Comparison of ENCODE assay signal across 8 mouse cellular contexts in genomic region chr11:83439426-83440060, GRCm38 (mm10). TPM values are rescaled to one million over a fixed set of nuclear protein-coding genes. Genes with fewer than 3 reads are reported as not detected.
DNase-seq lines count a peak whose midpoint lies in the region; ATAC-seq and TF ChIP-seq lines count a peak whose summit lies in the region.

No protein-coding gene starts in this region.

- peak overlapping the region; percentile 73 for H3K4me3 ChIP-seq in heart, embryonic 13.5 days
- peak overlapping the region in 1 of 2 experiments; percentile 82; a peak in 2 of 4 replicates for H3K4me3 ChIP-seq in MEL (ENCODE audit: control insufficient read depth in 1 of 2, insufficient read depth in 1 of 2, low read depth in 2 of 2, low read length in 2 of 2)
- peak overlapping the region; percentile 71 for H3K4me3 ChIP-seq in hindbrain, embryonic 15.5 days
- no peak overlapping the region for H3K4me3 ChIP-seq in midbrain, embryonic 11.5 days (ENCODE audit: low read depth, low read length)

- no peak for TF ChIP-seq EP300 in MEL (IDR thresholded peaks at IDR 0.05; ENCODE audit: low read depth in 1 of 2, low read length in 2 of 2)

- no peak for TF ChIP-seq RAD21 in MEL (IDR thresholded peaks at IDR 0.05; ENCODE audit: low read depth, low read length)

- peak overlapping the region; percentile 83 for H3K9ac ChIP-seq in heart, embryonic 13.5 days
- H3K9ac ChIP-seq in MEL (ENCODE audit: control insufficient read depth, low read depth, low read length, poor library complexity, severe bottlenecking): no peak overlapping the region
- 0 out of 2 replicates have a peak overlapping the region, but pooled peaks have one; percentile 61 for H3K9ac ChIP-seq in hindbrain, embryonic 15.5 days
- H3K9ac ChIP-seq in midbrain, embryonic 11.5 days (ENCODE audit: low read length): no peak overlapping the region; the same call in 1 of the 2 replicates

- peak overlapping the region; percentile 96 for H3K4me2 ChIP-seq in heart, embryonic 13.5 days
- peak overlapping the region; percentile 93 for H3K4me2 ChIP-seq in hindbrain, embryonic 15.5 days
- H3K4me2 ChIP-seq in midbrain, embryonic 11.5 days: peak overlapping the region; percentile 91

- TF ChIP-seq POLR2A in MEL (IDR thresholded peaks at IDR 0.05; ENCODE audit: control insufficient read depth in 1 of 2, insufficient read depth in 1 of 2, low read depth in 1 of 2, low read length in 2 of 2, poor library complexity in 1 of 2): no peak

- no peak for TF ChIP-seq CTCF in MEL (IDR thresholded peaks at IDR 0.05 in 2 of 3, conservative IDR thresholded peaks at IDR 0.05 in 1 of 3; ENCODE audit: control insufficient read depth in 1 of 3, insufficient read depth in 1 of 3, low read depth in 2 of 3, low read length in 3 of 3, poor library complexity in 1 of 3, severe bottlenecking in 1 of 3)

- ATAC-seq in heart, embryonic 13.5 days (ENCODE audit: extremely low read depth, insufficient number of reproducible peaks, low FRiP score, low TSS enrichment): no peak
- ATAC-seq in hindbrain, embryonic 15.5 days (ENCODE audit: low FRiP score, low read depth): no peak
- no peak for ATAC-seq in midbrain, embryonic 11.5 days (ENCODE audit: low FRiP score)

- intact Hi-C loops in heart, postnatal 36 days (cut with DNase I): loop anchor here (1.0 to 5.0 kb wide), 4 partner anchors 33 to 299 kb away; no protein-coding TSS in a partner anchor
- intact Hi-C loops in gastrocnemius, postnatal 14 days (cut with DNase I; ENCODE audit: low total_unique reads): no loop called here

- H3K27ac ChIP-seq in heart, embryonic 13.5 days (replicated peaks): no peak overlapping the region
- H3K27ac ChIP-seq in MEL (ENCODE audit: control insufficient read depth, low read depth, low read length): no peak overlapping the region
- H3K27ac ChIP-seq in hindbrain, embryonic 15.5 days (replicated peaks): no peak overlapping the region
- no peak overlapping the region for H3K27ac ChIP-seq in midbrain, embryonic 11.5 days (ENCODE audit: low read depth, low read length)

- H3K9me3 ChIP-seq in heart, embryonic 13.5 days: no peaks in the 10 kb centered on the region
- H3K9me3 ChIP-seq in MEL (replicated peaks; ENCODE audit: insufficient read depth, low read length): no peaks in the 10 kb centered on the region
- no peaks in the 10 kb centered on the region for H3K9me3 ChIP-seq in hindbrain, embryonic 15.5 days
- H3K9me3 ChIP-seq in midbrain, embryonic 11.5 days (ENCODE audit: control insufficient read depth, low read length): no peaks in the 10 kb centered on the region

- peaks cover 36% of the 10 kb centered on the region for H3K27me3 ChIP-seq in heart, embryonic 13.5 days (replicated peaks)
- peaks cover 14% of the 10 kb centered on the region in 2 experiments for H3K27me3 ChIP-seq in MEL (ENCODE audit: control insufficient read depth in 1 of 2, insufficient read depth in 2 of 2, low read length in 2 of 2)
- peaks cover 30% of the 10 kb centered on the region for H3K27me3 ChIP-seq in hindbrain, embryonic 15.5 days
- H3K27me3 ChIP-seq in midbrain, embryonic 11.5 days (ENCODE audit: control insufficient read depth, insufficient read depth, low read length): peaks cover 37% of the 10 kb centered on the region

- 29% methylated on average over 11 of the region's 11 CpGs for WGBS in heart, embryonic 13.5 days
- 31% methylated on average over 11 of the region's 11 CpGs for WGBS in hindbrain, embryonic 15.5 days
- 37% methylated on average over 11 of the region's 11 CpGs for WGBS in midbrain, embryonic 11.5 days

- H3K36me3 ChIP-seq in heart, embryonic 13.5 days: no peaks in the 10 kb centered on the region
- H3K36me3 ChIP-seq in MEL (ENCODE audit: control insufficient read depth in 1 of 2, insufficient read depth in 2 of 2, low read length in 2 of 2): no peaks in the 10 kb centered on the region
- H3K36me3 ChIP-seq in hindbrain, embryonic 15.5 days: no peaks in the 10 kb centered on the region
- no peaks in the 10 kb centered on the region for H3K36me3 ChIP-seq in midbrain, embryonic 11.5 days (ENCODE audit: control insufficient read depth, insufficient read depth, low read length)

- no peak for DNase-seq in heart, postnatal 36 days
- DNase-seq in MEL (ENCODE audit: low read depth, low spot score): peak; percentile 47
- no peak for DNase-seq in midbrain, embryonic 11.5 days (ENCODE audit: low spot score, missing footprints)
- DNase-seq in gastrocnemius, postnatal 14 days: no peak
- DNase-seq in urinary bladder, postnatal 25 days (ENCODE audit: low spot score): no peak
- no peak for DNase-seq in testis, postnatal 14 days (ENCODE audit: low spot score)

- no peaks in the 10 kb centered on the region; the same call in 1 of the 2 replicates for H3K79me2 ChIP-seq in MEL (ENCODE audit: control insufficient read depth, insufficient read depth, low read length, poor library complexity)

- peaks cover 38% of the 10 kb centered on the region for H3K4me1 ChIP-seq in heart, embryonic 13.5 days
- H3K4me1 ChIP-seq in MEL (ENCODE audit: control insufficient read depth in 1 of 2, insufficient read depth in 2 of 2, low read length in 2 of 2): no peaks in the 10 kb centered on the region
- H3K4me1 ChIP-seq in hindbrain, embryonic 15.5 days (replicated peaks): peaks cover 13% of the 10 kb centered on the region
- H3K4me1 ChIP-seq in midbrain, embryonic 11.5 days (ENCODE audit: control insufficient read depth, insufficient read depth, low read length): 0 out of 2 replicates have a peak, but pooled peaks cover 4% of the 10 kb centered on the region

TF ChIP-seq in MEL, 35 proteins besides CTCF, POLR2A, EP300 and RAD21:
- TF ChIP-seq ELF1 (IDR thresholded peaks at IDR 0.05; ENCODE audit: low read depth, low read length): peak; percentile 27; the same call in 1 of the 2 replicates
- TF ChIP-seq CHD1 (IDR thresholded peaks at IDR 0.05; ENCODE audit: low read depth, low read length): 0 out of 2 replicates have a peak, but pooled peaks have one; percentile 25
- TF ChIP-seq SMC3 (IDR thresholded peaks at IDR 0.05; ENCODE audit: low read depth, low read length): no peak

RNA-seq across cellular contexts. Expression of gene 1700020L24Rik, which starts 2.1 kb away (rescaled TPM):
- polyA plus RNA-seq in heart, embryonic 13.5 days (2015; fragmentation: Nextera tagmentation; extraction: Ambion mirVana): 1.4 and 2.1 TPM in 2 replicates
- total RNA-seq in heart, postnatal 36 days (2021): not detected
- total RNA-seq in MEL (2012; rRNA removed): not detected in 2 replicates
- under 1 TPM in 1 of 2 experiments, not detected in 1; 0.60 TPM for polyA plus RNA-seq in MEL (2012; ENCODE audit: insufficient read depth in 1 of 2, insufficient read length in 2 of 2, low read depth in 1 of 2, low replicate concordance in 2 of 2, missing spikeins in 1 of 2)
- polyA plus RNA-seq in hindbrain, embryonic 15.5 days (2015; fragmentation: Nextera tagmentation; extraction: Ambion mirVana): 0.42 and 0.78 TPM in 2 replicates
- polyA plus RNA-seq in midbrain, embryonic 11.5 days (2014; fragmentation: Nextera tagmentation; extraction: Ambion mirVana): 0.89 TPM in 1 of 2 replicates, not detected in the other
- total RNA-seq in gastrocnemius, postnatal 14 days (2021): not detected

RNA-seq across cellular contexts. Expression of gene Gas2l2, which starts 10.3 kb away (rescaled TPM):
- polyA plus RNA-seq in heart, embryonic 13.5 days (2015; fragmentation: Nextera tagmentation; extraction: Ambion mirVana): 0.11 TPM in 1 of 2 replicates, not detected in the other
- total RNA-seq in heart, postnatal 36 days (2021): not detected
- not detected in 2 replicates for total RNA-seq in MEL (2012; rRNA removed)
- polyA plus RNA-seq in MEL (2012; ENCODE audit: insufficient read depth in 1 of 2, insufficient read length in 2 of 2, low read depth in 1 of 2, low replicate concordance in 2 of 2, missing spikeins in 1 of 2): not detected
- 0.41 and 0.91 TPM in 2 replicates for polyA plus RNA-seq in hindbrain, embryonic 15.5 days (2015; fragmentation: Nextera tagmentation; extraction: Ambion mirVana)
- 0.12 TPM in 1 of 2 replicates, not detected in the other for polyA plus RNA-seq in midbrain, embryonic 11.5 days (2014; fragmentation: Nextera tagmentation; extraction: Ambion mirVana)
- not detected for total RNA-seq in gastrocnemius, postnatal 14 days (2021)

RNA-seq across cellular contexts. Expression of gene Mmp28, which starts 23.3 kb away (rescaled TPM):
- 2.5 and 2.7 TPM in 2 replicates for polyA plus RNA-seq in heart, embryonic 13.5 days (2015; fragmentation: Nextera tagmentation; extraction: Ambion mirVana)
- 1 to 10 TPM; 4.6 to 6.6 TPM for total RNA-seq in heart, postnatal 36 days (2021)
- total RNA-seq in MEL (2012; rRNA removed): not detected in 2 replicates
- under 1 TPM in 1 of 2 experiments, not detected in 1; 0.03 TPM for polyA plus RNA-seq in MEL (2012; ENCODE audit: insufficient read depth in 1 of 2, insufficient read length in 2 of 2, low read depth in 1 of 2, low replicate concordance in 2 of 2, missing spikeins in 1 of 2)
- polyA plus RNA-seq in hindbrain, embryonic 15.5 days (2015; fragmentation: Nextera tagmentation; extraction: Ambion mirVana): 4.2 TPM in 2 replicates
- 3.6 and 4.0 TPM in 2 replicates for polyA plus RNA-seq in midbrain, embryonic 11.5 days (2014; fragmentation: Nextera tagmentation; extraction: Ambion mirVana)
- 1 to 10 TPM; 3.7 to 4.0 TPM for total RNA-seq in gastrocnemius, postnatal 14 days (2021)

RNA-seq across cellular contexts. Expression of gene Rasl10b, which starts 30.6 kb away (rescaled TPM):
- polyA plus RNA-seq in heart, embryonic 13.5 days (2015; fragmentation: Nextera tagmentation; extraction: Ambion mirVana): 7.2 and 7.3 TPM in 2 replicates
- total RNA-seq in heart, postnatal 36 days (2021): 10 to 100 TPM; 45.8 to 69.1 TPM
- total RNA-seq in MEL (2012; rRNA removed): not detected in 2 replicates
- polyA plus RNA-seq in MEL (2012; ENCODE audit: insufficient read depth in 1 of 2, insufficient read length in 2 of 2, low read depth in 1 of 2, low replicate concordance in 2 of 2, missing spikeins in 1 of 2): under 1 TPM in 1 of 2 experiments, not detected in 1; 0.04 TPM
- 44.2 and 48.6 TPM in 2 replicates for polyA plus RNA-seq in hindbrain, embryonic 15.5 days (2015; fragmentation: Nextera tagmentation; extraction: Ambion mirVana)
- polyA plus RNA-seq in midbrain, embryonic 11.5 days (2014; fragmentation: Nextera tagmentation; extraction: Ambion mirVana): 3.0 and 4.6 TPM in 2 replicates
- total RNA-seq in gastrocnemius, postnatal 14 days (2021): under 1 TPM; 0.31 to 0.45 TPM

RNA-seq across cellular contexts. Expression of gene Taf15, which starts 33.3 kb away (rescaled TPM):
- polyA plus RNA-seq in heart, embryonic 13.5 days (2015; fragmentation: Nextera tagmentation; extraction: Ambion mirVana): 9.7 and 10.5 TPM in 2 replicates
- 10 to 100 TPM; 35.2 to 40.8 TPM for total RNA-seq in heart, postnatal 36 days (2021)
- total RNA-seq in MEL (2012; rRNA removed): 31.8 and 51.2 TPM in 2 replicates
- 100 to 1,000 TPM in 1 of 2 experiments, not detected in 1; 236 TPM for polyA plus RNA-seq in MEL (2012; ENCODE audit: insufficient read depth in 1 of 2, insufficient read length in 2 of 2, low read depth in 1 of 2, low replicate concordance in 2 of 2, missing spikeins in 1 of 2)
- polyA plus RNA-seq in hindbrain, embryonic 15.5 days (2015; fragmentation: Nextera tagmentation; extraction: Ambion mirVana): 9.9 and 12.2 TPM in 2 replicates
- polyA plus RNA-seq in midbrain, embryonic 11.5 days (2014; fragmentation: Nextera tagmentation; extraction: Ambion mirVana): 8.5 and 10.6 TPM in 2 replicates
- total RNA-seq in gastrocnemius, postnatal 14 days (2021): 10 to 100 TPM; 22.5 to 24.5 TPM

Comparison
In these comparisons a context has a peak if more than half of its experiments do, and no peak if none do; other contexts are left out.
1. H3K9ac ChIP-seq: peak in heart, embryonic 13.5 days (single experiment) and hindbrain, embryonic 15.5 days (single experiment); none in MEL (single experiment) and midbrain, embryonic 11.5 days (single experiment).
2. Peak in every context shown above with its lines, with median percentiles within 50 percentile points of each other: H3K4me2 ChIP-seq.